Mouse (Mus musculus): ENCODE data around the gene Ttc27. TPM values are rescaled to one million over a fixed set of nuclear protein-coding genes. Genes with fewer than 3 reads are reported as not detected.
"Not testable (repeated sequence)": the region's sequence is repeated elsewhere in the genome, so short reads cannot be mapped to it uniquely, and the experiment has no call there.

The Ttc27 gene
- polyA plus RNA-seq (2012; rRNA removed): 4.5 and 5.9 TPM in 2 replicates

DNA sequence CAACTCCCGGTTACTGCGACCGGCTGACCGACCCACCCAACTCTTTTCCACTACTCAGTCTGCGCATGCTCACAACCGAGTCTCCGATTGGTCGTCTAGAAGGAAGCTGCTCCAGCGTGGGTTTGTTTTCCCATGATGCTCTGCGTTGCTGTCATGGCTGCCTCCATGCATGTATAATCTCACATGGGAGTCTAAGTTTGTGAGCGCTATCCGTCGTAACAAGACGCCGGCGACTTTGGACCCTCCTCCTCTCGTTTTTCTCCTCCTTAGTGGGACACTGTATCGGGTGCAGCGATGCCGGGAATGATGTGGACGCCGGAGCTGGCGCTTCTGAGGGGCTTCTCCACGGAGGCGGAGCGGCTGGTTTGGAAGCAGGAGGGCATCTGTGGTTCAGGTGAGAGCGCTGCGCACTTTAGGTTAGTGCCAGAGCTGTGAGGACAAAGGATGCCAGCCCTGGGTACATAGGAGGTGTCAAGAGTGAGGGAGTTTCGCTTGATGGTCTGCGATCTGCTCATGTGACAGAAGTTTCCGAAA is at the start of gene Ttc27:
Ttc27 (plus strand) TSS at position 115 of the 534 bp plus-strand sequence.
- WGBS: under 1% methylated on average over 31 of the region's 31 CpGs

DNA sequence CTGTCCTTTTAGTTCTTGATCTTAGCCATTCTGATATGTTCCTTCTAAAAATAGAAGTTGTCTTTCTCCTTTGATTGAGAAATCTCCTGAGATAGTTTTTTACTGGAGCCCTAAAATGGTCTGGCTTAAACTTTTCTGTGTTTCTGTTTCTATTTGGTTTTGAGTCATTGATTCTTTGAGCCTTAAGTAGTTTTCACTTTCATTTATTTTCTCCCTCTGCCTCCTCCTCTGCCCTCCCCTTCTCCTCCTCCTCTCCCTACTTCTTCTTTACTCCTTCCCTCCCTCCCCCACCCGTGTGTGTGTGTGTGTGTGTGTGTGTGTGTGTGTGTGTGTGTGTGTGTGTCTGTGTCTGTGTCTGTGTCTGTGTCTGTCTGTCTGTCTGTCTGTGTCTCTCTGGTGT is 49.5 kb upstream of the Ttc27 start:
- WGBS: 50% methylated on average over 1 of the region's 1 CpGs
- no peak for DNase-seq (ENCODE audit: low read depth, low spot score)

More for the DNA sequence above, at the start of gene Ttc27:
- peak; percentile 96 for DNase-seq (ENCODE audit: low read depth, low spot score)

DNA sequence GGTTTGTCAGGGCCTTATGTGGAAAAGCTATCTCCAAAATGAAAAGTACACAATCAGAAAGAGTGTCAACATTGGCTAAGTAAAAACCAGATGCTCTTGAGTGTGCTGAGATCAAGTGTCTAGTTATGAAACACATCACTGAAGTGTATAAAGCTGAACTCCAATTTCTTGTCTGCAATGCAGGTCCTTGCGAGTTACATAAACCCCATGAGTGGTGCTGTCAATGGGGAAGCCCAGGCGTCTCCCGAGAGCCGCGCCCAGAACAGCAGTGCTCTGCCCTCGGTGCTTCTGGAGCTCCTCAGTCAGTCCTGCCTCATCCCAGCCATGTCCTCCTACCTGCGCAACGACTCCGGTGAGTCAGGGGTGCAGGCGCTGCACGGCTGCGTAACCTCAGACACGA is 47.5 kb upstream of the Ttc27 start:
- WGBS: 84% methylated on average over 13 of the region's 13 CpGs
- DNase-seq (ENCODE audit: low read depth, low spot score): no peak

DNA sequence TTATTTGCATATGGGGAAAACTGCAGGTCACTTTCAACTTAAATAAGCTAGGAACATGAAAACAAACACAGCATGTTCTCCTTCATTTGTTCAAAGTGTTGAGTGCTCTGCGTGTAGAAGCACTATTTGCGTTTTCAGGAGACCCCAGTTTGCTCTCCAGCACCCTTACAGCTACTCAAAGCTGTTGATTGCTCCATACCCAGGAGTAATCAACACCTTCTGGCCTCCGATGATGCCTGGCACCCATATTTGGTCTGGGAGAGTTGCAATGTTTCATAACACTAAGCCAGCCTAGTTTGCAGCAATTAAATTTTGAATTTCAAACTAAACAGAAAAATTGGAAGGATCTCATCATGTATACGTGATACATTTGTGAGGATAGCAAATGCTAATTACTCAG is 45.1 kb upstream of the Ttc27 start:
- DNase-seq (ENCODE audit: low read depth, low spot score): no peak
- WGBS: 81% methylated on average over 4 of the region's 4 CpGs

DNA sequence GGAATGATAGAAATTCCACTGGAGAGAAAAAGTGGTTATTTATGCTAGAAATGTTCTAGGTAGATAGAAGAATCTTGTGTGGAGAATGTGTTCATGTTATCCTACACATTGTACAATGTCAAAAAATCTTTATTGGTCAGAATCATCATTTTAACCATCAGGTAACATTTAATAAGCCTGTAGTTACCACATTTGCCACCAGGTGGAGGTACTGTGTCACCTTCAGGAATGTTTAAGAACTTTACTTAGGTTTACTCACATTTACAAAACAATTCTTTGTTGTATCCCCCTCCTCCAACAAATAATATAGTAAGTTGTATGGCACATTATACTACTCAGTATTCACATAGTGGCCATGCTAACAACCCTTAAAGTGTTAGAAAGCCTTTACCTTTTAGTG is 44.3 kb upstream of the Ttc27 start:
- peak; percentile 7 for DNase-seq (ENCODE audit: low read depth, low spot score)

DNA sequence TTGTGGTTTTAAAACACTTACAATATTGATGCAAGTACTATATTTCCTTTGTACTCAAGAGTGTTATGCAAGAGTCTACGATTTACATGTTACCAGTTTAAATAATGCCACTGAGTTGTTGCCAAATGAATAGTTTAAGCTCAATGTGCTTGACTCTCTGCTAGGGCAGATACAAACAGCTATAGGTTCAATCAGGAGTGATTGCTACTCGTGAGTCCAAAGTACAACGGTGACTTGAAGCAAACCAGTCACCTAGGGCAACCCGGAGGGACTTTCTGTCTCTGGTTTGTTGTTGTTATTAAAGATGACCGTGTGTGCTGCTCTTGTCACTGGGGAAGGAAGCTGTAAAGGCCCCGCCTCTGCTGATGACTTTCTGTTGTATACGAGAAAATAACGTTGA is 39.5 kb upstream of the Ttc27 start:
- 56% methylated on average over 8 of the region's 8 CpGs for WGBS

DNA sequence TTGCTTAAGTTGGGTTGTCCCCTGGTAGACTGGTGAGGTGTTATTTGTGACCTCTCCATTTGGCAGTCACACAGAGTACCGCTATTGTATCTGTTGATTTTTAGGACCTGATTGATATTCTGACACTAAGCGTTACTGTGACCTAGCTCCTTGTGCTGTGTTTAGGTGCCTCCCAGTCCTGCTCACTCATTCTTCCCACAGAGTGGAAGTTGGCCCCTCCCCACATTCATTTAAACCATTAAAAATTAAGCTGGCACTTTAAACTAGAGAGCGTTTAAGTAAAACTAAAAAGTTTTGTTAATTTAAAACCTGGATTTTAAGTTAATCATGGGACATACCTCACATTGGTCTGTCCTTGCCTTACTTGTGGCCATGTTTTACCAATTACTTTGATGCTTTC is 32.6 kb upstream of the Ttc27 start:
- DNase-seq (ENCODE audit: low read depth, low spot score): no peak
- WGBS: 86% methylated on average over 3 of the region's 3 CpGs

More for the DNA sequence above, 39.5 kb upstream of the Ttc27 start:
- peak; percentile 7 for DNase-seq (ENCODE audit: low read depth, low spot score)

DNA sequence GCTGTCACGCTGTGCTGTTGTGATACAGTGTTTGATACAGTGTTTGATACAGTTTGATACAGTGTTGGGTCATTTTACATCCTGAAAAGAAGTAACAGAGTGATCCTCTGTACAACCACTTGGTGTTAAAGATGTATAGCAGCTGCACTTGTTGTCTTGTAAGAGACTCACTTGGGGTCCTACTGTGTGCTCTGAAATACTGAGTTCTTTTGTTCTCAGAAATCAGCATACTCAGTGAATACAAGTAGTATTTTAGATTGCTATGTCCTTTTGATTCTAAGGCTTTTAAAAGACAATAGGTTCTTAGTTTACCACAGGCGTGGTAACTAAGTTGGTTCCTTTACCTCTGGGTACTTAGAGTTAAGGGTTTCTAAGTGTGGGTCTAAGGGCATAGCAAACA is 29.0 kb upstream of the Ttc27 start:
- DNase-seq (ENCODE audit: low read depth, low spot score): no peak
- 95% methylated on average over 2 of the region's 2 CpGs for WGBS

DNA sequence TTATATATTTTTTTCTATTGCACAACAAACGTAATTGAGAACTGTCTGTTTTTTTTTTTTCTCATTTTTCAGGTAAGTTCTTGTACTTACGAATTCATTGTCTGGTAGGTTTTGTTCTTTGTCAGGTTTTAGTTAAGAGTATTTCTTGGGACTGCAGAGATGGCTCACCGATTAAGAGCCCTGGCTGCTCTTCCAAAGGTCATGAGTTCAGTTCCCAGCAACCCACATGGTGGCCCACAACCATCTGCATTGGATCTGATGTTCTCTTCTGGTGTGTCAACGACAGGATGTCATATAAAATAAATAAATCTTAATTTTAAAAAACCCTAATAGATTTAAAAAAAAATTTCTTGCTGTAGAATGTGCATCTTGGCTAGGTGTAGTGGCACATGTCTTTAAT is 28.1 kb upstream of the Ttc27 start:
- WGBS: 91% methylated on average over 4 of the region's 4 CpGs
- no peak for DNase-seq (ENCODE audit: low read depth, low spot score)

DNA sequence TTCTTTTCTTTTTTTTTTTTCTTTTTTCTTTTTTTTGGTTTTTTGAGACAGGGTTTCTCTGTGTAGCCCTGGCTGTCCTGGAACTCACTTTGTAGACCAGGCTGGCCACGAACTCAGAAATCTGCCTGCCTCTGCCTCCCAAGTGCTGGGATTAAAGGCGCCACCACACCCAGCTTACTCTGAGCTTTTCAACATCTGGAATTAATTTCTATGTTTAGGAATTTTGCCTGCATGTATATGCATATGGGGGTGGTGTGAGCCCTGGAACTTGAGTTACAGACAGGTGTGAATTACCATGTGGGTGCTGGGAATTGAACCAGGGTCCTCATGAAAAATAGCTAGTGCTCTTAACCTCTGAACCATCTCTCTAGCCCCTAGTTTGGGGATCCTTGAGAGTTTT is 15.9 kb upstream of the Ttc27 start:
- WGBS: 98% methylated on average over 2 of the region's 2 CpGs
- not testable (repeated sequence) for DNase-seq (ENCODE audit: low read depth, low spot score)

DNA sequence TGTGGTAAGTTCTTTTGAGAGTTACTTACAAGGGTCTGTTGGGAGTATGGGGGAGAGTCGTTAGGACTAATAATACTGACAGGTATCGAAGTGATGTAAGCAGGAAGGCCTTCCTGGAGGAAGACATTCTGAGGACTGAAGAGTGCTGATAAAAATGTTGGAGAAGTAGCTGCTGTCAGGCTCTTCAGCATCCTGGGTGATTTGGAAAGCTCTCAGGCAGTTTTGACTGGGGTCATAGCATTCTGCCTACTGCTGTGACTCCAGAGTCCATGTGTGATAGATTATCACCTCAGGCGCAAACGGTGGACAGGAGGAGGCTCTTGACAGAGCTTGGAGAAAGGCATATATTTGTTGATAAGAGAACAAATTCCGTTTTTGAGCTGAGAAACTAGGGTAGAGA is 12.1 kb upstream of the Ttc27 start:
- 87% methylated on average over 5 of the region's 5 CpGs for WGBS

DNA sequence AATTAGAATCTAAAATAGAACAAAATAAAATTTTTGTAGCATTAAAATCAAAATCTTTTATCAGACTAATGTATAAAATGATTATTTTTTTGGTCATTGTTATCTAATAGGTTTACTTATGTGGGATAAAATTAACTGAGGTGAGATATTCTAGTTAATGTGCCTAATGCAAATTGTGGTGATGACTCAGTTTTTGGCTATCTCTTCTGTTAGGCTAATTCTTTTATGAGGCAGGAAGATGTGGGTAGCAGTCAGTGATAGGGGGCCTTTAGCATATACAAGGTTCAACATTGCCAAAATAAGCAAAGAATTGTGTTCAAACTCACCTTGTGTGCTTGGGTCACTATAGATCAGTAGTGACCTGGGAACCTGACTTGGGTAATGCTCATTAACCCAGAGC is 10.9 kb upstream of the Ttc27 start:
- DNase-seq (ENCODE audit: low read depth, low spot score): no peak

More for the DNA sequence above, 12.1 kb upstream of the Ttc27 start:
- DNase-seq (ENCODE audit: low read depth, low spot score): no peak

DNA sequence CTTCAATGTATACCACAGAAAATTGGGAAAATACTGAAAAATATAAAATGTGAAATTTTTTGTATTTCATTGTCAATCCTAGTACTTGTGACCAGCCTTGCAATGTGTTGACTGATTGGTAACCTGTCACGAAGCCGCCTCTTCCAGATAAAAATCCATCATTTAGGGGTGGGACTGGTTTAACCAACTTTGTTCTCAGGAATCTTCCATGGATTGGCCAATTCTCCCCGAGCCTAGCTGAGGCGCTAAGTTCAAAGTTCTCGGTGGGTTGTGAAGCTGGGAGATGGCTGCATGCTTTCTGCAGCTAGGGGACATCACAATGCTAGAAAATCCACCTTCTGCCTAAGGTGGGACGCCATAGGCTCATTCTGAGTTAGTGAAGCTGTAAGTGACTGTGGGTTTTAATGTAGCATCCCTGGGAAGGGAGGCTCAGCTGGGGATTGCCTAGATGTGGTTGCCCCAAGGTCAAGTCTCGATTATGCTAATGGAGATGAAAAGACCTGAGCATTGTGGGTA is 9.8 kb upstream of the Ttc27 start:
- 83% methylated on average over 7 of the region's 7 CpGs for WGBS
- no peak for DNase-seq (ENCODE audit: low read depth, low spot score)

DNA sequence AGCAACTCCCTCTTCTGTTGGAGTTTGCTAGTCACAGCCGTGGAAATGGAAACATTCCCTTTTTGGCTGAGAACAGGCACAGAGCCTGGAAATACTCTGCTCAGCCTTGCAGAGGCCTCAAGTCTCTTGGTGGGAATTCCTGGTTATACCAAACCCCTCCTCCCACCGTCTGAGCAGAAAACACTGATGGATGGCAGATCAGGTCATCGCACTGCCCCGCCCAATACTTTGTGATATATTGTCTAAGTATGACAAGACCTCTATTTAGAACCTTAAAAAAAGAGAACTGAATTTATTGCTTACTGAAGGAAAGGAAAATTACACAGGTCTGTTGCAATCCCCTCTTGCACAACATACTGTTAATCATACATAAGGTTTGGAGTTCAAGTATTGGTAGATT is 6.8 kb upstream of the Ttc27 start:
- DNase-seq (ENCODE audit: low read depth, low spot score): no peak
- 27% methylated on average over 4 of the region's 4 CpGs for WGBS

DNA sequence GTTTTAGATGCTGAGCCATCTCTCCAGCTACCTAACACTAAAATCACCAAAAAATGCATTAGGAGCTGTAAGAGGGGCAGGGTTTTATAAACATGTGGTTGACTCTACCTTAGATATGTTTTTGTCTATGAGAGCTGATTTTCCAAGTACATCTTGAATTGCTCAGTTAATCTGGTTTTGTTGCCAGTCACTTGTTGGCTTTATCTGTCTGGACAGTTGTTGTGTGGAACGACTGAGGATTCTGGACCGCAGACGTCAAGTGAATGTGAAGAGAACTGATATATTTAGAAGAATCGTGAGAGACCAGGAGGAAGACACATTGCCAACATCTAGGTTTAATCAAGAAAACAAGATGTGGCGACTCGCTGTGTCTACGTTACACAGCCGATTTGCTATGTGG is 5.9 kb upstream of the Ttc27 start:
- WGBS: 86% methylated on average over 8 of the region's 8 CpGs
- no peak for DNase-seq (ENCODE audit: low read depth, low spot score)

DNA sequence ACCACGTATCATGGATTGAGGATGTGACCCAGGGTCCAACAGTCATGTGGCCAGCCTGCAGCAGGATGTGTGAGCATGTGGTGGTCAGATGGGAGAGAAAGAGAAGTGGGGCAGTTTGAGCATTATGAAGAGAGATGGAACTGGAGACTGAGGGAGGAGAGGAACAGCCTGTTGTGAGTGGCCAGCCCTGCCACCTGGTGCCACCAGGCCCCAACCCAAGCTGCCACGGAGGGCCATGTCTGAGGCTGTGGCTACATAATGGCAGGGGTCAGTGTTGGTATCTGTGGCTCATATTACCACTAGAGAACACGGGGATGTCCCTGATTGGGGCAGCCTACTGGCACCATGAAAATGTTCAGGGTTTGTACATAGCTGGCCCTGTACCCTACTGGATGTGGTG is 2.4 kb upstream of the Ttc27 start:
- DNase-seq (ENCODE audit: low read depth, low spot score): no peak
- WGBS: 70% methylated on average over 3 of the region's 3 CpGs

DNA sequence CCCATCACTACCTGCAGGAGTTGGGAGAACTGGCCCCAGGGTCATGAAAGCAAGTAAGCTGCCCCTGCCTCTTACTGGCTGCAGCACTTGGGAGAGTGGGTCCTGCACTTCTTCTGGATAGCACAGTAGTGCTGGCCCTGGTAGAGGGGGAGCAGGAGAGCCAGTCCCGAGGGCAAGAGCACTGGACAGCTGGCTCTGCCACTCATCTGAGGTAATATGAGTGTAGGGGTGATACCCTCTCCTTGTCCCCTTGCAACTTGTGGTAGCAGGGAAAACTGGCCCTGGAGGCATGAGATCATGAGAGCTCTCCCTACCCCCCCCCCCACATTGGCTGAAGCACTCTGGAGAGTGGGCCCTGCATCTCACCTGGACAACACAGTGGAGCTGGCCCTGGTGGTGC is 1.8 kb upstream of the Ttc27 start:
- 72% methylated on average over 1 of the region's 1 CpGs for WGBS

DNA sequence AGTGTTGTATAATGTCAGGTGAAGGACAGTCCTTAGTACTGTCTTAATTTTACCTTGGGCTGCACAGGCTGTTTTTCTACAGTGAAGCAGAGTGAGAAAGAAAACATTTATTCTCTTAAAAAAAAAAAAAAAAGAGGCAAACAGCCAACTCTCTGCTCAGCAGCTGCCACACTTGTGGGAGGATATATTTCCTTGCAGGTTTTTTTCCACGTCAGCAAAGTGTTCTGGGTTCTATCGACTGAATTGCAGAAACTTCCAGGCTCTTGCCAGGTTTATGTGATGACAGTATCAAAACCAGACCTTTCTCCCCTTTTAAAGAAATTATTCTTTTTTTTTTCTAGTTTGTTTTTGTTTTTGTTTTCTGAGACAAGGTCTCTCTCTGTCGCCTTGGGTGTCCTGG is 889 bp upstream of the Ttc27 start:
- 23% methylated on average over 3 of the region's 3 CpGs for WGBS
- DNase-seq (ENCODE audit: low read depth, low spot score): no peak

More for the DNA sequence above, 1.8 kb upstream of the Ttc27 start:
- no peak for DNase-seq (ENCODE audit: low read depth, low spot score)

DNA sequence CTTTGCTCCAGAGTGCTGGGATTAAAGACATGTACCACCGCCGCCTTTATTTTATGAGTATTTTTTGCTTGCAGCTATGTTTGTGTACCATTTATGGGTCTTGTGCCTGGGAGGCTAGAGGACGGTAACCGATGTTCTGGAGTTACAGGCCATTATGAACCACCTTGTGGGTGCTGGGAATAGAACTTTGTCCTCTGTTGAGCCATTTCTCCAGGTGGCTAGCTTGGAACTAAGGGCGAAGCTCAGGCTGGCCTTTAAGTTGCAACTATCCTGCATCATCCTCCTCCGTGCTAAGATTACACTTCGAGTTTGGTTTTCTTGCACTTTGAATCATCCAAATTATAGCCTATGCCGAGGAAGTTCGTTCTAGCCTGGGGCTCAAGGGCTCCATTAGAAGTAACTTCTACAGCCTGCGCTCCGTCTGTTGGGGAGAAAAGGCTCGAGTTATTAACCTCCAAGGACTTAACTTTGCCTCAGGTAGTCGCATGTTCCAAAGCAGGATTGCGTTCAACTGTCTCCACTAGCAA is 378 bp upstream of the Ttc27 start:
- peak; percentile 7 for DNase-seq (ENCODE audit: low read depth, low spot score)
- WGBS: 1% methylated on average over 14 of the region's 14 CpGs

DNA sequence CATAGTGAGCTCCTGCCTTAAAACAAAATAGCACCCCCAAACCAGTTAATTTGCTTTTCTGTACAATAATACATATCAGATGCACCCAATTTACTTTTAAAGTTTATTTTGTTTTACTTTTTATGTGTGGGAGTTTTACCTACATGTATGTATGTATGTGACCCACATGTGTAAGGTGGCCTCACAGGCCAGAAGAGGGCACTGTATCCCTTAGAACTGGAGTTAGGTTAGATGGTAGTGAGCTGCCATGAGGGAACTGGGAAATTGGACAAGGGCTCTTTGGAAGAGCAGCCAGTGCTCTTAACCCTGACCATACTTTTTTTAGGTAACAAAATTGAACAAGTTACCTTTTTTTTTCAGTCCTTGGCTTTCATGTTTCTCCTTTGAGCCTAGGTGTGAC is 15.3 kb downstream of the Ttc27 start:
- no peak for DNase-seq (ENCODE audit: low read depth, low spot score)

DNA sequence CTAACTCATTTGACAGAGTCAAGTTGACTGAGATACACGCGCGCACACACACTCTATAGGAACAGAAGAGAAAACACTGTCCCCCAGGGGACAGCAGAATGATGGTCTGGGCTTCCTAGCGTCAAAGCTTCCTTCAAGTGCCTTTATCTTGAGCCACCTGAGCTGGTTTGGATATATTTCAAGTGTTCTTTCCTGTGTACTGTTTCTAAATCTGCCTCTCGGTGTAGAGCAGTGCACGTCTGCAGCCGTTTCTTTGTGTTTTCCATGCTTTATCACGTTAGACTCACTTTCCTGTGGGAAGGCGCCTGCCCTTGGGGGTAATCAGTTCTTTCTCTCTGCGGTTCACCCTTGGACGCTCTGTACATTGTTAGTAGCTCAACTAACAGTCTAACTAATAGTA is 17.9 kb downstream of the Ttc27 start:
- DNase-seq (ENCODE audit: low read depth, low spot score): no peak

DNA sequence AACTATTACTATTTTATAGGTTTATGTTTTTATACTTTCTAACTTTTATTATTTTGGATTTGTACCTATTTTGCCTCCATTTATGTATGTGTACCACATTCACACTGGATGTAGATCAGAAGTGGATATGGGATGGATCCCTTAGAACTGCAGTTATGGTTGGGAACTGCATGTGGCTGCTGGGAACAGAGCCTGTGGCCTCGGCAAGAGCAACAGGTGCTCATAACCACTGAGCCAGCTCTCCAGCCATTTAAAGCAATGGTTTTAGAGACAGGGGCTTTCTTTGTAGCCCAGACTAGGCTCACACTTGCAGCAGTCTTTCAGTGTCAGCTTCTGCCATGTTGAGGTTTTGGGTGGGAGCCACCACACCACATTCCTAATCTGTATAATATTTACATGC is 32.1 kb downstream of the Ttc27 start:
- 51% methylated on average over 1 of the region's 1 CpGs for WGBS
- DNase-seq (ENCODE audit: low read depth, low spot score): no peak

More for the DNA sequence above, 17.9 kb downstream of the Ttc27 start:
- 93% methylated on average over 11 of the region's 11 CpGs for WGBS
